Mouse (Mus musculus): ENCODE measurements around the gene Fkbpl. TPM values are rescaled to one million over a fixed set of nuclear protein-coding genes. Genes with fewer than 3 reads are reported as not detected.

Gene Fkbpl
- polyA plus RNA-seq, 1 experiment from 2014 or later: 10.9 TPM

- Histone ChIP-seq H3K27ac (ENCODE audit: low read depth, low read length) (peak overlapping the region; percentile 91), H3K9ac (ENCODE audit: low read depth, low read length) (peak overlapping the region; percentile 91), H3K4me2 (peak overlapping the region; percentile 99), H3K36me3 (ENCODE audit: control insufficient read depth, insufficient read depth, low read length) (no peaks in the 10 kb centered on the region; the same call in 1 of the 2 replicates), H3K4me3 (ENCODE audit: low read depth, low read length) (peak overlapping the region; percentile 99), H3K4me1 (ENCODE audit: control insufficient read depth, insufficient read depth, low read length) (peaks cover 35% of the 10 kb centered on the region), H3K27me3 (ENCODE audit: control insufficient read depth, insufficient read depth, low read length) (no peaks in the 10 kb centered on the region), H3K9me3 (replicated peaks; ENCODE audit: control insufficient read depth, low read length) (no peaks in the 10 kb centered on the region)
- peak; percentile 55 for ATAC-seq (replicated peaks; ENCODE audit: insufficient number of reproducible peaks, low FRiP score, low TSS enrichment)
- whole genome bisulfite sequencing (ENCODE audit: insufficient replicate concordance): 1% methylated on average over 26 of the region's 30 CpGs
Measured at GRCm38 (mm10) chr17:34605609-34606008, 39.0 kb upstream of the Fkbpl start.

- peaks cover 4% of the 10 kb centered on the region for H3K36me3 ChIP-seq (ENCODE audit: control insufficient read depth, insufficient read depth, low read length)
- H3K9ac ChIP-seq (ENCODE audit: low read depth, low read length): peak overlapping the region; percentile 91
- H3K27ac ChIP-seq (ENCODE audit: low read depth, low read length): peak overlapping the region; percentile 91
- peaks cover 35% of the 10 kb centered on the region for H3K4me1 ChIP-seq (ENCODE audit: control insufficient read depth, insufficient read depth, low read length)
- H3K4me2 ChIP-seq: peak overlapping the region; percentile 99
- ATAC-seq (replicated peaks; ENCODE audit: insufficient number of reproducible peaks, low FRiP score, low TSS enrichment): no peak
- H3K27me3 ChIP-seq (ENCODE audit: control insufficient read depth, insufficient read depth, low read length): no peaks in the 10 kb centered on the region
- 15% methylated on average over 32 of the region's 32 CpGs for WGBS (ENCODE audit: insufficient replicate concordance)
- H3K9me3 ChIP-seq (replicated peaks; ENCODE audit: control insufficient read depth, low read length): no peaks in the 10 kb centered on the region
- peak overlapping the region; percentile 99 for H3K4me3 ChIP-seq (ENCODE audit: low read depth, low read length)
Measured at GRCm38 (mm10) chr17:34606186-34607039, 38.2 kb upstream of the Fkbpl start.

- no peak overlapping the region for H3K4me2 ChIP-seq
- WGBS (ENCODE audit: insufficient replicate concordance): 87% methylated on average over 7 of the region's 7 CpGs
- H3K4me3 ChIP-seq (ENCODE audit: low read depth, low read length): no peak overlapping the region
- H3K9ac ChIP-seq (ENCODE audit: low read depth, low read length): no peak overlapping the region
- no peaks in the 10 kb centered on the region for H3K27me3 ChIP-seq (ENCODE audit: control insufficient read depth, insufficient read depth, low read length)
- H3K9me3 ChIP-seq (replicated peaks; ENCODE audit: control insufficient read depth, low read length): no peaks in the 10 kb centered on the region
- peaks cover 11% of the 10 kb centered on the region for H3K36me3 ChIP-seq (ENCODE audit: control insufficient read depth, insufficient read depth, low read length)
- no peak for ATAC-seq (replicated peaks; ENCODE audit: insufficient number of reproducible peaks, low FRiP score, low TSS enrichment)
- no peak overlapping the region for H3K27ac ChIP-seq (ENCODE audit: low read depth, low read length)
- H3K4me1 ChIP-seq (ENCODE audit: control insufficient read depth, insufficient read depth, low read length): peaks cover 27% of the 10 kb centered on the region
Measured at GRCm38 (mm10) chr17:34607997-34608396, 36.6 kb upstream of the Fkbpl start.

GRCm38 (mm10) chr17:34611050-34611449, 33.5 kb upstream of the Fkbpl start:
- Histone ChIP-seq H3K9ac (ENCODE audit: low read depth, low read length) (no peak overlapping the region), H3K4me1 (ENCODE audit: control insufficient read depth, insufficient read depth, low read length) (peaks cover 17% of the 10 kb centered on the region), H3K36me3 (ENCODE audit: control insufficient read depth, insufficient read depth, low read length) (peaks cover 13% of the 10 kb centered on the region), H3K4me2 (no peak overlapping the region), H3K9me3 (replicated peaks; ENCODE audit: control insufficient read depth, low read length) (no peaks in the 10 kb centered on the region), H3K27me3 (ENCODE audit: control insufficient read depth, insufficient read depth, low read length) (no peaks in the 10 kb centered on the region), H3K27ac (ENCODE audit: low read depth, low read length) (no peak overlapping the region), H3K4me3 (ENCODE audit: low read depth, low read length) (no peak overlapping the region)
- WGBS (ENCODE audit: insufficient replicate concordance): 92% methylated on average over 8 of the region's 8 CpGs
- ATAC-seq (replicated peaks; ENCODE audit: insufficient number of reproducible peaks, low FRiP score, low TSS enrichment): no peak

GRCm38 (mm10) chr17:34613054-34613645, 31.4 kb upstream of the Fkbpl start:
- no peak for ATAC-seq (replicated peaks; ENCODE audit: insufficient number of reproducible peaks, low FRiP score, low TSS enrichment)
- peaks cover 8% of the 10 kb centered on the region for H3K4me1 ChIP-seq (ENCODE audit: control insufficient read depth, insufficient read depth, low read length)
- H3K27me3 ChIP-seq (ENCODE audit: control insufficient read depth, insufficient read depth, low read length): no peaks in the 10 kb centered on the region
- 85% methylated on average over 11 of the region's 11 CpGs for WGBS (ENCODE audit: insufficient replicate concordance)
- H3K9me3 ChIP-seq (replicated peaks; ENCODE audit: control insufficient read depth, low read length): no peaks in the 10 kb centered on the region
- no peak overlapping the region for H3K4me2 ChIP-seq
- H3K4me3 ChIP-seq (ENCODE audit: low read depth, low read length): no peak overlapping the region
- H3K27ac ChIP-seq (ENCODE audit: low read depth, low read length): no peak overlapping the region
- no peak overlapping the region for H3K9ac ChIP-seq (ENCODE audit: low read depth, low read length)
- peaks cover 13% of the 10 kb centered on the region for H3K36me3 ChIP-seq (ENCODE audit: control insufficient read depth, insufficient read depth, low read length)

- WGBS (ENCODE audit: insufficient replicate concordance): 80% methylated on average over 10 of the region's 10 CpGs
- Histone ChIP-seq H3K27ac (ENCODE audit: low read depth, low read length) (no peak overlapping the region), H3K9me3 (replicated peaks; ENCODE audit: control insufficient read depth, low read length) (no peaks in the 10 kb centered on the region), H3K4me2 (no peak overlapping the region), H3K27me3 (ENCODE audit: control insufficient read depth, insufficient read depth, low read length) (no peaks in the 10 kb centered on the region), H3K4me3 (ENCODE audit: low read depth, low read length) (no peak overlapping the region), H3K4me1 (ENCODE audit: control insufficient read depth, insufficient read depth, low read length) (peaks cover 1% of the 10 kb centered on the region; the same call in 1 of the 2 replicates), H3K36me3 (ENCODE audit: control insufficient read depth, insufficient read depth, low read length) (peaks cover 13% of the 10 kb centered on the region), H3K9ac (ENCODE audit: low read depth, low read length) (no peak overlapping the region)
- ATAC-seq (replicated peaks; ENCODE audit: insufficient number of reproducible peaks, low FRiP score, low TSS enrichment): no peak
Measured at GRCm38 (mm10) chr17:34613830-34614229, 30.7 kb upstream of the Fkbpl start.

- Histone ChIP-seq H3K9ac (ENCODE audit: low read depth, low read length) (0 out of 2 replicates have a peak within 1 kb of the TSS, but pooled peaks have one; percentile 16), H3K36me3 (ENCODE audit: control insufficient read depth, insufficient read depth, low read length) (peaks cover 16% of the 10 kb centered on the region), H3K4me2 (no peak within 1 kb of the TSS), H3K4me1 (ENCODE audit: control insufficient read depth, insufficient read depth, low read length) (no peaks in the 10 kb centered on the region), H3K27ac (ENCODE audit: low read depth, low read length) (no peak within 1 kb of the TSS), H3K4me3 (ENCODE audit: low read depth, low read length) (no peak within 1 kb of the TSS), H3K27me3 (ENCODE audit: control insufficient read depth, insufficient read depth, low read length) (no peaks in the 10 kb centered on the region), H3K9me3 (replicated peaks; ENCODE audit: control insufficient read depth, low read length) (no peaks in the 10 kb centered on the region)
- 73% methylated on average over 6 of the region's 6 CpGs for WGBS (ENCODE audit: insufficient replicate concordance)
- ATAC-seq (replicated peaks; ENCODE audit: insufficient number of reproducible peaks, low FRiP score, low TSS enrichment): no peak
Measured at GRCm38 (mm10) chr17:34615871-34616270, 28.7 kb upstream of the Fkbpl start, which contains the start of gene Egfl8. Gene Egfl8 (minus strand): TSS chr17:34615971.

GRCm38 (mm10) chr17:34618999-34619398, 25.6 kb upstream of the Fkbpl start:
- no peak overlapping the region for H3K4me3 ChIP-seq (ENCODE audit: low read depth, low read length)
- no peak overlapping the region for H3K27ac ChIP-seq (ENCODE audit: low read depth, low read length)
- H3K9me3 ChIP-seq (replicated peaks; ENCODE audit: control insufficient read depth, low read length): no peaks in the 10 kb centered on the region
- H3K27me3 ChIP-seq (ENCODE audit: control insufficient read depth, insufficient read depth, low read length): no peaks in the 10 kb centered on the region
- no peak overlapping the region for H3K9ac ChIP-seq (ENCODE audit: low read depth, low read length)
- no peak overlapping the region for H3K4me2 ChIP-seq
- H3K36me3 ChIP-seq (ENCODE audit: control insufficient read depth, insufficient read depth, low read length): peaks cover 10% of the 10 kb centered on the region
- ATAC-seq (replicated peaks; ENCODE audit: insufficient number of reproducible peaks, low FRiP score, low TSS enrichment): no peak
- H3K4me1 ChIP-seq (ENCODE audit: control insufficient read depth, insufficient read depth, low read length): no peaks in the 10 kb centered on the region
- 14% methylated on average over 6 of the region's 6 CpGs for WGBS (ENCODE audit: insufficient replicate concordance)

All from heart, embryonic 11.5 days (tissue).